Mouse (Mus musculus) layer of hippocampus, adult 11-12 months (tissue): Measurements from ENCODE around the gene Cwc25.
A peak's percentile ranks its signal among the peaks of the same experiment; 100 is the strongest.
"Not testable (repeated sequence)": the region's sequence is repeated elsewhere in the genome, so short reads cannot be mapped to it uniquely, and the experiment has no call there.

Experiments
- DNase-seq: peaks from one replicate; pipeline ENCODE4 v3.0.0; 2022; ENCODE audit warnings: low spot score

Gene Cwc25

DNA sequence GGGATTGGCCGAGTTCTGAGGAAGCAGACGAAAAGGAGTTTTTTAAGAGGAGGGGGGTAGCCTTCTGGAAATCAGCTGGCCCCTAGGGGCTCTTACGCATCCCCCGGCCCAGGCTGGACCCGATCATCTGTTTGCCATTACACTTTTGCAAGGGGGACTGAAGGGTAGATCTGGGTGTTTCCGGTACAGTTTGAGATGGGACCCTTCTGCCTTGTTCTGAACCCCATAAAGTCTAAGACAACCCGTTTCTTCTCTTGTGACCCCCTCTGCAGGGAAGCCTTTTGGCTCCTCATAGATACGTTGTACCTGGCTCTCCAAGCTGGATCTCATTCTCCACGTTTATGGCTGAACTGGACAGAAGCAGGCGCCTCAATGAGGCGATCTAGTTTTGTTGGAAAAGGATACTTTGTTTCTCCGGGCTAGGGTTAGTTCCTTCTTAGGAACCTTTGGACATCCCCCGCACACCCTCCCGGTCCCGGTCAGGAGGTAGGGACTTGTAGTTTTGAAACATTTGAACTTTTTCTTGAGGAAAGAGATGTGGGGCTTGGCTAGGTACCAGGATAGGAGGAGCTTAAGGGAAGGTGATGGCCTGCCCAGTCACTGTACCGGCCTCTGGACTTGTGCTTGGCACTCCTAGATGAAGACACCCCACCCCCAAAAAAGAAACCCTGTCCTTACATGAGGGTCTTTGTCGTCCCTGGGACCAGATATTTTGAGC is 34.5 kb upstream of the Cwc25 start:
- DNase-seq = no peak

DNA sequence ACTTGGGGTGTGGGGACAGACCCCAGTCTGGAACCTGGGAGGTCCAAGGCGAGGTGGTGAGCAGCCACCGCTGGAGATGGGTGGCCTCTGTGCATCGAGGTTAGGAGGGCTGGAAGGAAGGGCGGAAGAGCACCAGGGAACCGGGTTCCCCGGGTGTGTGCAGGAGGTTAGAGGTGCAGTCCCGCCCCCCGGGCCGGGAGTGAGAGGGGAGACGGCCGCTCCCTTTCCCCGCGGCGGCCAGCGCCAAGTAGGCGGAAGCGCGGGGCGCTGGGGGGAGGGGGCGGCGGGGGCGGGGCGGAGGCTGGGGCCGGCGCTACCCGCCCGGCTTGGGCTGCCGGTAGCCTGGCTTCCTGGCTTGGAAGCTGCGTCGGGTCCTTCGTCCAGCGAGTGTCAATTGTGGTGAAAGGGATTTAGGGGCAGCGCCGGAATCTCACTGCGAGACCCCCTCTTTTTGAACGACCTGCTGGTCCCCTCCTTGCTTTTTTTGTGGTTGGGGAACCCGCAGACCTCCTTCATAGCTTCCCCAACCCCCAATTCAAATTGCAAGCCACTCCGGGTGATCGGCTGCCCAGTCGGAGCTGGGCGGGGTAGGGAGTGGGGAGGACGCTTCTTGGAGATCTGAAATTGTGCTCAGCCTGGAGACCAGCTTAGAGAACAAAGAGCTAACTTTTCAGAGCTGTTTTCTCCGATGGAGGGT is 33.8 kb upstream of the Cwc25 start:
- DNase-seq = peak; percentile 63

- DNase-seq = peak; percentile 87
Measured at GRCm38 (mm10) chr11:97799146-97799993, 33.0 kb upstream of the Cwc25 start.

- peak; percentile 90 for DNase-seq
Measured at GRCm38 (mm10) chr11:97798782-97799145, 32.4 kb upstream of the Cwc25 start, which contains the start of gene Lasp1. Gene Lasp1, plus strand, starts transcription at chr11:97799000.

- no peak for DNase-seq
Measured at GRCm38 (mm10) chr11:97798083-97798435, 31.7 kb upstream of the Cwc25 start.

GRCm38 (mm10) chr11:97797369-97798082 is 31.2 kb upstream of the Cwc25 start:
- no peak for DNase-seq

GRCm38 (mm10) chr11:97796910-97797309 is 30.6 kb upstream of the Cwc25 start:
- DNase-seq = peak; percentile 85

- DNase-seq = peak; percentile 72
Measured at GRCm38 (mm10) chr11:97793165-97793564, 26.8 kb upstream of the Cwc25 start.

- DNase-seq = not testable (repeated sequence)
Measured at GRCm38 (mm10) chr11:97790778-97791438, 24.6 kb upstream of the Cwc25 start.

- DNase-seq = no peak
Measured at GRCm38 (mm10) chr11:97789727-97790126, 23.4 kb upstream of the Cwc25 start.

DNA sequence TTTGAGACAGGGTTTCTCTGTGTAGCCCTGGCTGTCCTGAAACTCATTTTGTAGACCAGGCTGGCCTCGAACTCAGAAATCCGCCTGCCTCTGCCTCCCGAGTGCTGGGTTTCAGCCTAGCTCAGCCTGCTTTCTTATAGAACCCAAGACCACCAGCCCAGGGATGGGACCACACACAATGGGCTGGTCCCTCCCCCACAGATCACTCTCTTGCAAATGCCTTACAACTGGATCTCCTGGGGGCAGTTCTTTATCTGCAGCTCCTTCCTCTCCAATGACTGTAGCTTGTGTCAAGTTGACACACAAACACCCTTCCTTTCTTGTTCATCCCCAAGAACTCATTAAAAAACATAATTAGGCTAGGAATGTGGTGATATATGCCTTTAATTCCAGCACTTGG is 21.6 kb upstream of the Cwc25 start:
- DNase-seq = no peak

DNA sequence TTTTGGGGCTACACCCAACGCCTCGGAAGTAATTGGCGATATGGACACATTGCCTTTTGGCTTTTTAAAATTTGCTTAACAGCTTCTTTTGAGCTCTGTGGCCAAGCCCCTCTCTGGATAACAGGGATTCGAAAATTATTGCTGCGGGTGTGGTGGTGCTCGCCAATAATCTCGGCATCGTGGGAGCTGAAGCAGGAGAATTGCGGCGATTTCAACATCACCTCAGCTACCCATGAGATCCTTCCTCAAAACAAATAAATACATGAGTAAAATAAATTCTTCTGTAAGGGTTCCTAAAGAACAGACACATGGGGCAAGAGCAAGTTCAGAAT is 16.2 kb upstream of the Cwc25 start:
- DNase-seq = no peak

- DNase-seq = peak; percentile 99
Measured at GRCm38 (mm10) chr11:97781832-97782563, 15.6 kb upstream of the Cwc25 start, which contains the start of gene Rpl23. Gene Rpl23, minus strand, starts transcription at chr11:97782437.

GRCm38 (mm10) chr11:97781478-97781831 is 15.1 kb upstream of the Cwc25 start:
- DNase-seq = no peak

DNA sequence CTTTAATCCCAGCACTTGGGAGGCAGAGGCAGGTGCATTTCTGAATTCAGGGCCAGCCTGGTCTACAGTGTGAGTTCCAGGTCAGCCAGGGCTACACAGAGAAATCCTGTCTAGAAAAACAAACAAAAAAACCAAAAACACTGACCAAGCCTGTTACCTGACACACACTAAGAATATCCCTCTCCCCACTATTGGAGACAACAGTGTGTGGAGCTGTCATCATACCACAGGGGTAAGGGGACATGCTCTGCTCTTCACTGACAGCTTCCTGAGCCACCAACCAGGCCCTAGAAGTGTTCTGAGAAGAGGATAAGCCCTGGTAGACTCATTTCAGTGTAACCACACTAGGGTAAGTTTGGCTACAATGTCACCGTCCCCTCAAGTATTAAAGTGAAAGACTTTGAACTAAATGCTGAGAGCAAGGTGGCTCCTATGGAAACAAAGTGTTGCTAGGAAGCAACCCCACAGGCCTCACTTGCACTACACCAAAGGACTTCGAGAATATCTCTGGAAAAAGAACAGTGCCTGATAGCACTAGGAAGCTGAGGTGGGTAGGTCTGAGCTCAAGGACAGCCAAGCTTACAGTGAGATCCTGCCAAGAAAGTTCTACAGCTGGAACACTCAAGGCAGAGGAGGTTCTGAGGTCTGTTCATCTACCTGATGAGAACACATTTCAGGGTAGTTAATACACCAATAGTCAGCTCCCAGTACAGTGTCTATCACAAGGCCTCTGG is 13.8 kb upstream of the Cwc25 start:
- no peak for DNase-seq

- DNase-seq = no peak
Measured at GRCm38 (mm10) chr11:97778918-97779317, 12.6 kb upstream of the Cwc25 start.

GRCm38 (mm10) chr11:97777129-97777529 is 10.8 kb upstream of the Cwc25 start:
- no peak for DNase-seq

DNA sequence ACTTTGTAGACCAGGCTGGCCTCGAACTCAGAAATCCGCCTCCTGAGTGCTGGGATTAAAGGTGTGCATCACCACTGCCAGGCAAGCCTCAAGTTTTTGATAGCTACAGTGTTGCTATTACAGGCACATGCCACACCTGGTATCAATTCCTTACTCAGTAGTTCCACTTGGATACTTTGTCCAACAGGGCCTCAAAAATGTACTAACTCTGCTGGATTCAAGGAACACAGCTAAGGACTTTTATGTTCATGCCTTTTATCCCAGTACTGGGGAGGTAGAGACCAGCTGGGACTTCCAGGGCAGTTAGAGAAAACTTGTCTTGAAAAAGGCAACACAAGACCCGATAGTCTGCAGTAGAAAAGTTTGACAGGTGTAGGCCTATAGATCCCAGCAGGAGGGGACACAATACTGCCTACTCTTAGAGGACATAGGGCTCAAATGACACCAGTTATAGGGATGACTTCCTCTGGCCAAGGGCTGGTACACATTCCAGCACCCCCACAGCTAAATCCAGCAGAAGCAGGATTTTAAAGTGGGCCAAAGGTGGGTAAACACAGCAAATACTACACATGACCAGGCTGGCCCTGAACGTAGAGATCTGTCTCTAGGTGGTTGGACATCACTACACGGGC is 10.3 kb upstream of the Cwc25 start:
- no peak for DNase-seq

GRCm38 (mm10) chr11:97775808-97776496 is 9.6 kb upstream of the Cwc25 start, which contains the start of gene 1700001P01Rik:
Gene 1700001P01Rik, minus strand, starts transcription at chr11:97775918.
- DNase-seq = no peak
